8 mouse cellular contexts compared by ENCODE assay signal in the genomic region with DNA sequence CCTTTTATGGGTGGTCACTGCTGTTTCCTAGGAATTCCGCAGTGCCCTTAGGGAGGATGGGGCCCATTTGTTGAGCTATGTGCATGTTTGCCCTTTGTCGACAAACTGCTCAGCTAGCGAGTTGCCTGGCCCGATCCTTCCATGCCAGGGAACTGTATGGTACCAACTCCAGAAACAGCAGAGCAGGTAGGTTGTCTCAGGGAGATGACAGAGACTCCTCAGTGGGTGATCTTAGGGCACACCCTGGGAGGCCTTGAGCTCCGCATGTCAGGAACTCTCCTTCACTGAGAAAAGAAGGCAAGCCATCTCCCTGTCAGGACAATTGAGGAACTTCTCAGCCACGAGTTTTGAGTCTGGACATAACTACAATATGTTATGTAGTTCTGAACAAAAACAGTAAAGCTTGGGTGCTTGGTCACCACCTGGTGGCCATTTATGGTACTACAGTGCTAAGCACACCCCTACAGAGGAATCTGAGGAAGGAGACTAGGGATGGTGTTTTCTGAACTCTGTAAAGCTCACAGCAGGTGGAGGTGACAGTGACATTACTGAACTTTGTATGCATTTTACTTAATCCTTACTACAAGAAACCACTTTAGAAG. TPM values are rescaled to one million over a fixed set of nuclear protein-coding genes. Genes with fewer than 3 reads are reported as not detected.
DNase-seq lines count a peak whose midpoint lies in the region; ATAC-seq and TF ChIP-seq lines count a peak whose summit lies in the region.

No protein-coding gene starts in this region.

- no peak overlapping the region for H3K27ac ChIP-seq in cortical plate, adult 2 months (ENCODE audit: insufficient read depth, low read length)
- no peak overlapping the region for H3K27ac ChIP-seq in kidney, embryonic 15.5 days
- H3K27ac ChIP-seq in midbrain, embryonic 16.5 days (ENCODE audit: low read length) = no peak overlapping the region

- 66% methylated on average over 6 of the region's 6 CpGs for WGBS in kidney, embryonic 15.5 days
- WGBS in midbrain, embryonic 16.5 days = 66% methylated on average over 6 of the region's 6 CpGs

- H3K4me2 ChIP-seq in kidney, embryonic 15.5 days = no peak overlapping the region
- H3K4me2 ChIP-seq in midbrain, embryonic 16.5 days (ENCODE audit: low read length) = no peak overlapping the region

- no peak for TF ChIP-seq POLR2A in cortical plate, adult 2 months (IDR thresholded peaks at IDR 0.05; ENCODE audit: extremely low read depth, insufficient read depth, low read length)

- 0 out of 2 replicates have a peak, but pooled peaks have one; percentile 19 for ATAC-seq in kidney, embryonic 15.5 days (replicated peaks; ENCODE audit: low FRiP score)
- ATAC-seq in midbrain, embryonic 16.5 days = peak; percentile 52

- TF ChIP-seq CTCF in cortical plate, adult 2 months (IDR thresholded peaks at IDR 0.05; ENCODE audit: extremely low read depth, insufficient read depth, low read length) = peak; percentile 80

- H3K4me1 ChIP-seq in cortical plate, adult 2 months (ENCODE audit: control insufficient read depth, insufficient read depth, low read length) = no peaks in the 10 kb centered on the region
- peaks cover 24% of the 10 kb centered on the region for H3K4me1 ChIP-seq in kidney, embryonic 15.5 days
- no peaks in the 10 kb centered on the region for H3K4me1 ChIP-seq in midbrain, embryonic 16.5 days (ENCODE audit: control insufficient read depth, insufficient read depth, low read length)

- no peaks in the 10 kb centered on the region for H3K9me3 ChIP-seq in kidney, embryonic 15.5 days (replicated peaks)
- H3K9me3 ChIP-seq in midbrain, embryonic 16.5 days (replicated peaks; ENCODE audit: control insufficient read depth, low read length, poor library complexity, severe bottlenecking) = no peaks in the 10 kb centered on the region

- DNase-seq in 3T3-L1 (ENCODE audit: low read depth, low spot score) (peak; percentile 81), adipocyte (ENCODE audit: low spot score) (peak; percentile 77), liver (peak; percentile 78)
- peak; percentile 78 for DNase-seq in gastrocnemius, postnatal 10 days
- DNase-seq in spleen, postnatal 10 days (ENCODE audit: low spot score in 2 of 2) = peak; percentile 84 to 86

- H3K36me3 ChIP-seq in kidney, embryonic 15.5 days = peaks cover 70% of the 10 kb centered on the region
- H3K36me3 ChIP-seq in midbrain, embryonic 16.5 days (ENCODE audit: control insufficient read depth, insufficient read depth, low read length) = peaks cover 34% of the 10 kb centered on the region

- no peaks in the 10 kb centered on the region for H3K27me3 ChIP-seq in kidney, embryonic 15.5 days
- H3K27me3 ChIP-seq in midbrain, embryonic 16.5 days (ENCODE audit: control insufficient read depth, insufficient read depth, low read depth, low read length) = no peaks in the 10 kb centered on the region

- H3K9ac ChIP-seq in kidney, embryonic 15.5 days = no peak overlapping the region
- H3K9ac ChIP-seq in midbrain, embryonic 16.5 days (ENCODE audit: low read depth, low read length) = no peak overlapping the region

- H3K4me3 ChIP-seq in cortical plate, adult 2 months (ENCODE audit: insufficient read depth, low read length) = no peak overlapping the region
- H3K4me3 ChIP-seq in kidney, embryonic 15.5 days (replicated peaks) = no peak overlapping the region
- H3K4me3 ChIP-seq in midbrain, embryonic 16.5 days (ENCODE audit: low read depth, low read length) = no peak overlapping the region

RNA-seq across cellular contexts. Expression of gene Tkt, which starts 25.9 kb away (rescaled TPM):
- 154 and 158 TPM in 2 replicates for polyA plus RNA-seq in cortical plate, adult 2 months (2012; rRNA removed)
- 10 to 100 TPM; 30.1 to 37.1 TPM for total RNA-seq in gastrocnemius, postnatal 10 days (2021)
- polyA plus RNA-seq in kidney, embryonic 15.5 days (2015; fragmentation: Nextera tagmentation; extraction: Ambion mirVana) = 275 and 297 TPM in 2 replicates
- polyA plus RNA-seq in midbrain, embryonic 16.5 days (2015; fragmentation: Nextera tagmentation; extraction: Ambion mirVana) = 283 and 301 TPM in 2 replicates

RNA-seq across cellular contexts. Expression of gene Prkcd, which starts 51.9 kb away (rescaled TPM):
- 17.7 and 19.7 TPM in 2 replicates for polyA plus RNA-seq in cortical plate, adult 2 months (2012; rRNA removed)
- total RNA-seq in gastrocnemius, postnatal 10 days (2021) = 10 to 100 TPM; 10.9 to 18.6 TPM
- 47.5 and 50.6 TPM in 2 replicates for polyA plus RNA-seq in kidney, embryonic 15.5 days (2015; fragmentation: Nextera tagmentation; extraction: Ambion mirVana)
- polyA plus RNA-seq in midbrain, embryonic 16.5 days (2015; fragmentation: Nextera tagmentation; extraction: Ambion mirVana) = 13.9 and 15.4 TPM in 2 replicates
